Mouse (Mus musculus) lung, adult 2 months (tissue): Measurements from ENCODE around the gene Parp14.

Experiments used
- CTCF ChIP-seq: fragments of 200-500 bp; IDR thresholded peaks from 2 replicates; pipeline ENCODE4 v1.5.1; 2011; ENCODE audit warnings: mild to moderate bottlenecking, low read length, control low read depth; ENCODE audit not compliant: insufficient read depth
- POLR2A ChIP-seq: fragments of 200-500 bp; IDR thresholded peaks from 2 replicates; pipeline ENCODE4 v1.6.1; 2011; ENCODE audit warnings: low read depth, mild to moderate bottlenecking, control low read depth, low read length, borderline replicate concordance; ENCODE audit errors: extremely low read depth

- TF ChIP-seq CTCF (no peak), POLR2A (no peak)
Measured at GRCm38 (mm10) chr16:35788330-35788729, 83.0 kb downstream of the Parp14 start.
